Mouse (Mus musculus): ENCODE results near the gene Gckr.

- no peak for TF ChIP-seq POLR2A (IDR thresholded peaks at IDR 0.05; ENCODE audit: insufficient read depth, low read length)
- no peak for TF ChIP-seq CTCF (IDR thresholded peaks at IDR 0.05; ENCODE audit: low read depth, low read length)
These were observed 25.5 kb downstream of the Gckr start for GRCm38 (mm10) chr5:31322776-31323175.

Measured in ES-Bruce4 (cell line).